Mouse (Mus musculus) testis, adult 2 months (tissue): Measurements from ENCODE around the gene Slc40a1.

ENCODE experiments used
- CTCF ChIP-seq: fragments of 200-500 bp; IDR thresholded peaks from 2 replicates; pipeline ENCODE4 v1.5.1; 2012; ENCODE audit warnings: low read depth, mild to moderate bottlenecking, inconsistent platforms, low read length, moderate library complexity; ENCODE audit not compliant: control insufficient read depth, insufficient read depth, insufficient replicate concordance
- POLR2A ChIP-seq: fragments of 200-500 bp; IDR thresholded peaks from 2 replicates; pipeline ENCODE4 v1.6.1; 2012; ENCODE audit warnings: low read depth, mild to moderate bottlenecking, inconsistent platforms, low read length, moderate library complexity; ENCODE audit not compliant: control insufficient read depth

DNA sequence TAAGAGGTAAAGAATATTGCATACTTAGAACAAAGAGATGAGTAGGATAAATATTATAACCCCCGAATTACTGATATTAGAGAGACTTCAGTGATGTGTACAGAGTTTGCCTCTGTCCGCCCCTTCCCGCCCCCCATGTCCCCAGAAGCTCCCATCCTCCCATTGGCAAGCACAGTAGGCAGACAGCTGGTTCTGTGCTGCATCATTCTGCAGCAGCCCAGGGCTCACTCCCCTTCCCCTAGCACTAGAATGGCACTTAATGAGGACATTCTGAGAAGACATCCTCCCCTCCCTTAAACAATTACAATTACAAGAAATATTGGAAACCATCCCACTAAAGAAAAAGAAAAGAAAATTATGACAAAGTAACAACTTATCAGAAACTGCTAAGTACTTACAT is 62.7 kb downstream of the Slc40a1 start:
- no peak for TF ChIP-seq CTCF
- no peak for TF ChIP-seq POLR2A
